Mouse (Mus musculus): ENCODE measurements around the gene BC037034. TPM values are rescaled to one million over a fixed set of nuclear protein-coding genes. Genes with fewer than 3 reads are reported as not detected.

Gene BC037034
- total and polyA plus RNA-seq, 3 experiments, result 4.5 to 15.4 (median 11.2) TPM

DNA sequence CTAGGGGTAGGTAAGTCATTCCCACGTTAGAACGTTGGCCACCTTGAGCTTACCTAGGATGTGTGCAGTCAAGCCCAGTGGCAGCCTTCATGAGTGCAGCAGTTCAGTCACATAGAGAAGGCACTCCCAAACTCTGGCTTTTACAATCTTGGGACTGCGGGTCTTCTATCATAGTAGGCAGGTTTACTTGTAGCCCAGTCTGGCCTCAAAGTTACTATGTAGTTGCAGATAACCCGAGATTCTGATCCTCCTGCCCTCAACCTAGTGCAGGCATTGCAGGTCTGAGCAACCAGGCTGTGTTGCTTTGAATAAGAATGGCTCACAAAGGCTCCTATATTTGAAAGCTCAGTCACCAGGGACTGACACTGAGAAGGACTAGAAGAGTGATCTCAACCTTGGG lies 37.3 kb downstream of the BC037034 start:
- TF ChIP-seq TCF12 (IDR thresholded peaks at IDR 0.05; ENCODE audit: low read depth, low read length) (no peak), IRF4 (IDR thresholded peaks at IDR 0.05; ENCODE audit: low read depth, low read length) (no peak), JUND (conservative IDR thresholded peaks at IDR 0.05; ENCODE audit: low read depth, low read length) (no peak), KAT2A (IDR thresholded peaks at IDR 0.05; ENCODE audit: insufficient replicate concordance, low read length) (no peak), RAD21 (IDR thresholded peaks at IDR 0.05; ENCODE audit: low read depth, low read length) (no peak), GABPA (IDR thresholded peaks at IDR 0.05; ENCODE audit: insufficient replicate concordance, low read depth, low read length) (no peak), BHLHE40 (IDR thresholded peaks at IDR 0.05; ENCODE audit: low read depth, low read length) (no peak), NELFE (IDR thresholded peaks at IDR 0.05; ENCODE audit: low read depth, low read length) (no peak), MAX (IDR thresholded peaks at IDR 0.05; ENCODE audit: low read length) (no peak), MXI1 (IDR thresholded peaks at IDR 0.05; ENCODE audit: low read depth, low read length) (no peak)
- H3K27ac ChIP-seq (ENCODE audit: insufficient read depth, low read depth), result no peak overlapping the region

GRCm38 (mm10) chr5:138225700-138226099 lies 38.1 kb downstream of the BC037034 start, which contains the start of gene Nxpe5:
Nxpe5 (plus strand) TSS chr5:138225898.
- Histone ChIP-seq H3K9ac (ENCODE audit: insufficient read depth, low read depth) (no peak within 1 kb of the TSS), H3K9me3 (replicated peaks; ENCODE audit: low read length) (no peaks in the 10 kb centered on the region), H3K79me2 (replicated peaks; ENCODE audit: control insufficient read depth, extremely low read depth, insufficient read depth, poor library complexity, severe bottlenecking) (no peaks in the 10 kb centered on the region), H3K27me3 (replicated peaks) (no peaks in the 10 kb centered on the region), H3K4me2 (ENCODE audit: insufficient read depth, low read depth, poor library complexity, severe bottlenecking) (no peak within 1 kb of the TSS), H3K27ac (ENCODE audit: insufficient read depth, low read depth) (no peak within 1 kb of the TSS), H3K4me3 (replicated peaks in 1 of 3; ENCODE audit: low read depth in 2 of 3, low read length in 2 of 3, poor library complexity in 1 of 3) (no peak within 1 kb of the TSS), H3K36me3 (replicated peaks in 1 of 2; ENCODE audit: control insufficient read depth in 1 of 2, insufficient read depth in 1 of 2, low read length in 1 of 2) (no peaks in the 10 kb centered on the region), H3K4me1 (ENCODE audit: control insufficient read depth in 1 of 2, insufficient read depth in 2 of 2) (peaks cover 0 to 5% of the 10 kb centered on the region in 2 experiments; a peak in 2 of 4 replicates)
- no peak for DNase-seq (ENCODE audit: extremely low read depth)
- in situ Hi-C loops (cut with MboI; ENCODE audit: low pct_ligation_motif_present, low pct_unique_long_range_greater_than_20kb, low sequenced_read_pairs), result loop anchor here (25.0 kb wide), 1 partner anchor 437 kb away; no protein-coding TSS in a partner anchor
- TF ChIP-seq CHD1 (IDR thresholded peaks at IDR 0.05; ENCODE audit: low read depth, low read length), result no peak
- TF ChIP-seq POLR2A (IDR thresholded peaks at IDR 0.05; ENCODE audit: low read depth, low read length), result no peak
- no peak for TF ChIP-seq CTCF (conservative IDR thresholded peaks at IDR 0.05 in 1 of 2, IDR thresholded peaks at IDR 0.05 in 1 of 2; ENCODE audit: low read depth in 2 of 2, low read length in 2 of 2)
- TF ChIP-seq SMC3 (IDR thresholded peaks at IDR 0.05; ENCODE audit: low read depth, low read length), result no peak
- TF ChIP-seq IRF4 (IDR thresholded peaks at IDR 0.05; ENCODE audit: low read depth, low read length), result no peak
- no peak for TF ChIP-seq RCOR1 (conservative IDR thresholded peaks at IDR 0.05; ENCODE audit: low read depth, low read length)
- TF ChIP-seq ZKSCAN1 (IDR thresholded peaks at IDR 0.05; ENCODE audit: borderline replicate concordance, low read depth, low read length), result no peak
- TF ChIP-seq EP300 (IDR thresholded peaks at IDR 0.05; ENCODE audit: low read length), result no peak
- TF ChIP-seq JUN (IDR thresholded peaks at IDR 0.05; ENCODE audit: insufficient read depth, low read depth, low read length), result no peak
- TF ChIP-seq POLR2AphosphoS2 (IDR thresholded peaks at IDR 0.05; ENCODE audit: low read depth, low read length), result no peak
- TF ChIP-seq NELFE (IDR thresholded peaks at IDR 0.05; ENCODE audit: low read depth, low read length), result no peak
- no peak for TF ChIP-seq KAT2A (IDR thresholded peaks at IDR 0.05; ENCODE audit: insufficient replicate concordance, low read length)
- TF ChIP-seq RAD21 (IDR thresholded peaks at IDR 0.05; ENCODE audit: low read depth, low read length), result no peak
- TF ChIP-seq MEF2A (IDR thresholded peaks at IDR 0.05; ENCODE audit: borderline replicate concordance, low read depth, low read length), result no peak
- TF ChIP-seq PAX5 (IDR thresholded peaks at IDR 0.05; ENCODE audit: low read length), result no peak
- TF ChIP-seq TCF12 (IDR thresholded peaks at IDR 0.05; ENCODE audit: low read depth, low read length), result no peak
- TF ChIP-seq NRF1 (IDR thresholded peaks at IDR 0.05; ENCODE audit: low read depth, low read length), result no peak
- no peak for TF ChIP-seq E2F4 (IDR thresholded peaks at IDR 0.05; ENCODE audit: insufficient replicate concordance, low read depth, low read length)
- no peak for TF ChIP-seq UBTF (IDR thresholded peaks at IDR 0.05; ENCODE audit: low read depth, low read length)
- no peak for TF ChIP-seq TBP (conservative IDR thresholded peaks at IDR 0.05; ENCODE audit: low read depth, low read length)
- dilution Hi-C loops (cut with MboI; ENCODE audit: extremely low pct_ligation_motif_present, extremely low pct_unique_long_range_greater_than_20kb, low sequenced_read_pairs), result no loop called here

More for the DNA sequence above, 37.3 kb downstream of the BC037034 start:
- dilution Hi-C loops (cut with MboI; ENCODE audit: extremely low pct_ligation_motif_present, extremely low pct_unique_long_range_greater_than_20kb, low sequenced_read_pairs), result no loop called here
- H3K27me3 ChIP-seq (replicated peaks), result no peaks in the 10 kb centered on the region
- in situ Hi-C loops (cut with MboI; ENCODE audit: low pct_ligation_motif_present, low pct_unique_long_range_greater_than_20kb, low sequenced_read_pairs), result loop anchor here (25.0 kb wide), 1 partner anchor 436 kb away; no protein-coding TSS in a partner anchor
- H3K9ac ChIP-seq (ENCODE audit: insufficient read depth, low read depth), result no peak overlapping the region
- no peak overlapping the region for H3K4me2 ChIP-seq (ENCODE audit: insufficient read depth, low read depth, poor library complexity, severe bottlenecking)
- no peaks in the 10 kb centered on the region for H3K79me2 ChIP-seq (replicated peaks; ENCODE audit: control insufficient read depth, extremely low read depth, insufficient read depth, poor library complexity, severe bottlenecking)
- peaks cover 0 to 5% of the 10 kb centered on the region in 2 experiments; a peak in 2 of 4 replicates for H3K4me1 ChIP-seq (ENCODE audit: control insufficient read depth in 1 of 2, insufficient read depth in 2 of 2)
- no peaks in the 10 kb centered on the region for H3K9me3 ChIP-seq (replicated peaks; ENCODE audit: low read length)
- no peaks in the 10 kb centered on the region for H3K36me3 ChIP-seq (replicated peaks in 1 of 2; ENCODE audit: control insufficient read depth in 1 of 2, insufficient read depth in 1 of 2, low read length in 1 of 2)
- DNase-seq (ENCODE audit: extremely low read depth), result no peak
- H3K4me3 ChIP-seq (replicated peaks in 1 of 3; ENCODE audit: low read depth in 2 of 3, low read length in 2 of 3, poor library complexity in 1 of 3), result no peak overlapping the region

All from CH12.LX (cell line).